Mouse (Mus musculus): Measurements from ENCODE around the gene Gm17387.
A peak's percentile ranks its signal among the peaks of the same experiment; 100 is the strongest.

Gm17387 gene

GRCm38 (mm10) chr7:141028831-141029230, at the start of gene Gm17387:
Gene Gm17387 (plus strand): TSS chr7:141029131.
- no peak for DNase-seq

DNA sequence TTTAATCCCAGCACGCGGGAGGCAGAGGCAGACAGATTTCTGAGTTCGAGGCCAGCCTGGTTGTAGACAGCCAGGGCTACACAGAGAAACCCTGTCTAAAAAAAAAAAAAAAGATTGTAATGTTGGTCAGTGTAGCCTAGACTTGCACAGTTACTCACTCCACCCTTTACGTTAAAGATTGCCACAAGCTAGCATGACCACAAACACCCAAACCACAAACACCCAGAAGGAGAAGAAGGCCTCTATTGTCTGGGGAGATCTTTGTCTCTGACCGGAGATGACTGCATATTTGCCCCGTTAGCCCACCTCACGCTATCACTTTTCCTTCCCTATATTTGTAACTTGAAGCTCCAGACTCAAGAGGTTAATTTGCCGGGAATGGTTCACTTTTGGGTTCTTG, 47.2 kb upstream of the Gm17387 start:
- DNase-seq: no peak

DNA sequence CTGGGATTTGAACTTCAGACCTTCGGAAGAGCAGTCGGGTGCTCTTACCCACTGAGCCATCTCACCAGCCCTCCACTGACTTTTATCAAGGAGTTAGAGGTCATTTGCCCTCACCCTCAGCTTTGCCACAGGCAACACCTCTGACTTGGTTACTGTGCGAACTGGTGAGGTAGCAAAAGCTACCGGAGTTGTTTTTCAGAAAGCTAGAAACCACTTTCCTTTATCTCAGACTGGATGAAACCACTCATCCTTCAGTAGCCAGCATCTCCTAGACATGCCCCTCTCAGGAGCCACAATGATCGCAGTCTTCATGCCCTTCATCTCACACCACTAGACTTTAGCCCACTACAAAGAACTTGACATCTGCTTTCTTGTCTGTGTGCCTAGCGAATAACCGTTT, 46.0 kb upstream of the Gm17387 start:
- DNase-seq: no peak

DNA sequence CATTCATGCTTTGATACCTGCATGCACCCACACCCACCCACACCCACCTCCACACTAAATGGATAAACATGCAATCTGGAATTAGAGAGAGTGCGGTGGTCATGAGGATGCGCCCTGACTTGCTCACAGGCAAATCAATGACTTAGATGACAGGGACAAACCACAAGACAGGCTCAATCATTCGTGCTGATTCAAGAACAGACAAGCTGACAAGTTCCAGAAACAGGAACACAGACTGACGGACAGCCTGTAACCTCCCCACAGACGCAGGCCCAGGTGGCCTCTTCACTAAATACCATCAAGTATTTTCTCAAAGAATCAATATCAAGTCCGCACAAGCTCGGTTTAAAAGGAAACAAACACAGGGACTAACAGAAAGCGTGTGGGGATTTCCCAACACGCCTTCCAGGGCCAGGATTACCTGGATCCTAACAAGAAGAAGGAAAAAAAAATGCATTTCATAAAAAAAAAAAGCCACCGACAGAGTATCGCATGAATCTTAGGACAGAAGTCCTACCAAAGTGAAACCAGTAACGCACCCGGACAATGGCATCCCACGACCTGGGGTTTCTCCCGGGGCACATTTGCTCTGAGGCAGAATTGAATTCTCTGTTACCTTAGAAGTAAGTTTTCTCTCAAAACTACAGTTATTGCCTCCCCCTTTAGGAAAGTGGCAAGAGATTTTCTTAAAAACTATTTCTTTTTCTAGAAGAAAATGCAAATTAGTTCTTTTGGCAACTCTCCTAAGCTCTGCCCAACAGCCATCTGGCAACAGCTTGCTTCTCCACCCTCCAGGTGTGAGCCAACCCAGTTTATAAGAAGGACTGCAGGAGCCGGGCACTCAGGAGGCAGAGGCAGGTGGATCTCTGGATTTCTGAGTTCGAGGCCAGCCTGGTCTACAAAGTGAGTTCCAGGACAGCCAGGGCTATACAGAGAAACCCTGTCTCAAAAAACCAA, 41.5 kb upstream of the Gm17387 start:
- DNase-seq: no peak

DNA sequence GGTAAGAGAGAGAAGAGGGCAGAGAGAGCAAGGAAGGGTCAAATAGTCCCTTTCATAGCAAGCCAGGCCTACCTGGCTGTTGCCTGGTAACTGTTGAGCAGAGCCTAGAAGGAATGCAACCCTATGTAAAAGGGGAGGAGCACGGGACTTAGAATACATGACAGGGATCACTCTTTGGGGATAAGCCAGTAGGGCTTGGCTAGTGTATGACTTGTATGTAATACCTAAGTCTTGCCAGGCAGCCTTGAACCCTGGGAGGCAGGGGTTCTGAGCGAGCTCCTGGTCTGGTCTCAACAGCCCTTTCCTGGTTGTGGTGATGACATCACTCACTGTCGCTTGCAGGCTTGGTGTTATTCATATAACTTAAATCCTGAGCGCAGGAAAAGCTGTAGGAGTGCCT, 39.9 kb upstream of the Gm17387 start:
- no peak for DNase-seq

GRCm38 (mm10) chr7:140990185-140990584, 38.7 kb upstream of the Gm17387 start:
- DNase-seq: no peak

GRCm38 (mm10) chr7:140990622-140991021, 38.3 kb upstream of the Gm17387 start:
- no peak for DNase-seq

- DNase-seq: no peak
Measured at GRCm38 (mm10) chr7:140991117-140991689, 37.7 kb upstream of the Gm17387 start.

GRCm38 (mm10) chr7:140997817-140998216, 31.1 kb upstream of the Gm17387 start:
- no peak for DNase-seq

GRCm38 (mm10) chr7:140998853-140999700, 29.9 kb upstream of the Gm17387 start:
- DNase-seq: no peak

- no peak for DNase-seq
Measured at GRCm38 (mm10) chr7:141000881-141001708, 27.8 kb upstream of the Gm17387 start.

DNA sequence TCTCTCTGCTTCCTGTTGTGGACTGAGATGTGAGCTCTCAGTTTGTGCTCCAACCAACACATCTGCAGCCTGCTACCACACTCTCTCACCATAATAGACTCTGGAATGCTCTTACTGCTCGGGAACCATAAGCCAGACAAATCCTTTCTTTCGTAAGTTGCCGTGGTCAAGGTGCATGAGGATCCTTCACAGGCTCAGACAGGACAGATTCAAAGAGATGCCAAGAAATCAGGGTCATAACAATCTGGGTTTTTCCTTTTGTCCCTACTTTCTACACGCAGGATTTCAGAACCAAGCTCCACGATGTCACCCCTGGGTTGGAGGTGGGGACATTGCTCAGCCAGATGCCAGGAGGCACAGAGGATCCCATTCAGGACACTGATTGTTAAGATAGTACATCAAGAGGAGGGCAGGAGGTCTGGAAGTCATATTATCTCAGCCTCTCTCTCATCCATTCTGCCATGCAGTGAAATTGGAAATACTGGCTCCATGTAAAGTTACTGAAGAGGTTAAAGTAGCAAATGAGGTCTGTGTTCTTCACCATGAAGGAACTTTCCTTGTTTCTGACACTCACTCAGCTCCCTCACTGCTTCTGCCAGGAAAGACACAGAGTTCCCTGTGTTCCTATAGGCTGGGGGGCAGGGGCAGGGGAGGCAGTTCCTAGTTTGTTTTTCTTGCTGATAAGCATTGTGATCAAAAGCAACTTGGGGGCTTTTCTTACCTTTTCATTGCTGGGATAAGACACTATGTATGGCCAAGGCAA, 25.5 kb upstream of the Gm17387 start:
- no peak for DNase-seq

DNA sequence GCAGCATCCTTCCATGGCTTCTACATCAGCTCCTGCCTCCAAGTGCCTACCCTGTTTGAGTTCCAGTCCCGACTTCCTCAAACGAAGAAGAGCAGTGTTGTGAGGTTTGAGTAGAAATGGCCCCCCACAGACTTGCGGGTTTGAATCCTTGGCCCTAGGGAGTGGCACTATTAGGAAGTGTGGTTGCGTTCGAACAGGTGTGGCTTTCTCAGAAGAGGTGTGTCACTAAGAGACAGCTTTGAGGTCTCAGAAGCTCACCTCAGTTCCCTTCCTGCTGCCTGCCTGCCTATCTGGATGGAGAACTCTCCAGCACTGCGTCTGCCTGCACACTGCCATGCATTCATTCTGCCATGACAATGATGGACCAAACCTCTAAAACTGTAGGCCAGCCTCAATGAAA, 22.5 kb upstream of the Gm17387 start:
- no peak for DNase-seq

DNA sequence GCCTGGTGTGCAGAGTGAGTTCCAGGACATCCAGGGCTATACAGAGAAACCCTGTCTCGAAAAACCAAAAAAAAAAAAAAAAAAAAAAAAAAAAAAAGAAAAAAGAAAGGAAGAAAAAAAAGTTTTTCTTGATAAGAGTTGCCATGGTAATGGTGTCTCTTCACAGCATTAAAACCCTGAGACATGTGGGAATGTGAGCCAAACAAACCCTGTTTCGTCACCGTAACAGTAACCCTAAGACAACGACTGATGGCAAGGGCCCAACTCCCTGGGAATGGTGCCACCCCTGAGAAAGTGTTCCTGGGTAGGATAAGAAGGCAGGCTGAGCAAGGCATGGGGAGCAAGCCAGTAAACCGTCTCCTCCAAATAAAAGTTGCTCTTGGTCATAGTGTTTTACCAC, 22.0 kb upstream of the Gm17387 start:
- no peak for DNase-seq

DNA sequence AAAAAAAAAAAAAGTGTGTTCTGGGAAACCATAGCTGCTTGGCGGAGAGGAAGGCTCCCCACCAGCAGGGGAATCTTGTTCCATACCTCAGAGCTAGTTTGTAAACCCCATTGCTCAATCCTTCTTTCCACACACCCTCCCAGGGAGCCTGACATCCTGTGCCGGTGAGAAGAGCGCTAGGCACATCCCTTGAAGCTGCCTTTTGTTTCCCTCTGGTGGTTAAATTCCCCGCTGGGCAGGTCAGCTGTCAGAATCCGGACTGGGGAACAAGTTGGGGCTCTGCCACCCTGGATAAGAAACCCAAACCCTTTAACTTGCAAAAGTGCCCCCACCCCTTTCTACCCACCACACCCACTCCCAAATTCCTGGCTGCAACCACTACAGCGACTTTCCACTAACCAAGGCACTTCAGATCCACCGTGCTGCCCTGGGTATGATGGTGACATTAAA, 20.6 kb upstream of the Gm17387 start:
- DNase-seq: no peak

DNA sequence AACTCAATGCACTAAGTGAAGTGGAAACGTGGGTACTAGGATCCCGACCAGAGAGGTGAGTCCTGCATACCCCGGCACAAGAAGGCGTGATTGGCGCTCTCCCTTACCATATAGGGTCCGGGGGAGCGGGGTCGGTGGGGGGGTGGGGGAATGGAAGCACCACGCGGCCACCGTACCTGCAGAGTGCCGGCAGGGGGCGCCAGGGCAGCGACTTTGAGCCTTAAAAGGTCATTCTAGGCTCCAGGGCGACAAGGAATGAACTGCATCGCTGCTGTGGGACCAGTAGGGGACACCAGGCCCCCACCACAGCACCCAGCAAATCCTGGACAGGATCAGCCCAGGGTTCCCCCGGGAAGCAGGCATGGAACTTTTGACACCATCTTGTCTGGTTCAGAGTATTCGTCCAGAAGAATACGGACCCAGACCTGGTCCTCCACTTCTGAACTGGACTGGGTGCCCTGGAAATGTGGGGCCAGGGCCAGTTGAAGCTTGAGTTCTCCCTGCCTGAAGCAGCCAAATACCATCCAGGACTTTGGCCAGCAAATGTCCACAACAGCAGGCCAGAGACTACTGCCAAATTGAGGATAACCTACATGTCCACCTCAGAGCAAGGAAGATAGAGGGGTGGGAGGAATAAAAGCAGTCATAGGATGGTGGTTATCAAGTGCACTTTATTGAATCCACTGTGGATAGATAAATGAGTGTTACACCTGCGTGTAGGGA, 19.8 kb upstream of the Gm17387 start:
- peak; percentile 73 for DNase-seq

DNA sequence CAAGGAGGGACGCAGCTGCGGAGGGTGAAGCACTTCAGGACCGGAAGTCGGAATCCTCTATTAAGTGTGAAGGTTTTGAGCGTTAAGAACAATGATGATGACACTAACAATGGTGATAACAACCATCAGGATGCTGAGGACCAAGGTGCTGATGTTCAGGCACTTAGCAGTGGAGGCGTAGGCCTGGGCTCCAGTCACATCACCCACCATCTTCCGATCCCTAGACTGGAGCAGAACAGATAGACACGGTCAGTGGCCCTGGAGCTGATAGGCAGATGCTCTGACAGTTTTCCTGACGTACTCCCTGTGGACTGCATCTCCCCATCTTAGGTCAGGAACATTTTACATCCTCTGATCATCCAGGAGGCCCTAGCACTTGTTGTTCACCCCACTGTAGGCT, 19.3 kb upstream of the Gm17387 start:
- DNase-seq: no peak

DNA sequence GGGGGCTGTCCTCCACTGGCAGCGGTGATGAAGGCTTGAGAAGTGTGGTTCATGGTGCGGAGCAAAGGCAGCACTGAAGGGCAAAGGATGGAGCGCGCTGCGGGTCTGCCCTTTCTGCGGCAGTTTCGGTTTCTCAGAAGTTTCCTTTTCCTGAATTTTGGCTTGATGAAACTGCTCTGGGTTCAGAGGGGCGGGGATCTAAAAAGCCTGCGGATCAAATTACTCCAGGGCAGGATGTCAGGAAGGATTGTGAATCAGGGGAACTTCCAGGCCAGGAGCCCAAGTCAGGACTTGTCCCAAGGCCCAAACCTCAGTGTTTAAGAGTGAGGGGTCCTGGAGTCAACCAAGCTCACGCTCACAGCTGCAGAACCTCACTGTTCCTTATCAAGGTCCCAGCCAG, 18.3 kb upstream of the Gm17387 start, which contains the start of gene Ifitm3:
Ifitm3 (minus strand) TSS at position 178 of the 400 bp plus-strand sequence.
- peak; percentile 54 for DNase-seq

DNA sequence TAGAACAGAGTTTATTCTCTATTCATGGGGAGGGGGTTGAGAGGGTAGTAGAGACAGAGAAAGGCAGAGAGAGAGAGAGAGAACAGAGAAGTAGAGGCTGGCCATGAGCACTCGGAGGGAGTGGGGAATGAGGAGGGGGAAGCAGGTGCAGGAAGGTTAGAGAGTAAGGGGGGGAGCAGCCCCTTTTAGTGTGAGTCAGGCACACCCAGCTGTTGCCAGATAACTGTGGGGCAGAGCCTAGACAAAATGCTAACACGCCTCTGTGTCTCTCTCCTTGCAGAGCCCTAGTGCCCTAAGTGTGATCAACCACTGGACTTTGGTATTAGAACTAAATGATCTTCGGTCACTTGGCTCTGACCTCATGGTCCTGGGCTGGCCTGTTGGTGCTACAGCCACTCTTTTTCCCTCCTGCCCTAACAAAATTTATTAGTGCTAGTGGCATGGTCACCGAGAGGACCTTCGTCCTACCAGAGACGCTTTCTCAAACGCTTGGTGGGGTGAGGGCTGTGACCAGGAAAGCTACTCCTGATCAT, 17.6 kb upstream of the Gm17387 start:
- no peak for DNase-seq
